Mouse (Mus musculus) cortical plate, adult 2 months (tissue): ENCODE data around the gene Zfp609.

Experiments
- CTCF ChIP-seq: fragments of 200-500 bp; IDR thresholded peaks from 2 replicates; pipeline ENCODE4 v1.5.1; 2011; ENCODE audit warnings: mild to moderate bottlenecking, control low read depth, low read length; ENCODE audit not compliant: insufficient read depth; ENCODE audit errors: extremely low read depth
- POLR2A ChIP-seq: fragments of 200-500 bp; IDR thresholded peaks from 2 replicates; pipeline ENCODE4 v1.6.1; 2011; ENCODE audit warnings: mild to moderate bottlenecking, low read length, control low read depth; ENCODE audit not compliant: insufficient read depth; ENCODE audit errors: extremely low read depth

- TF ChIP-seq CTCF: no peak
- TF ChIP-seq POLR2A: no peak
Observed at GRCm38 (mm10) chr9:65721161-65721566, 106.2 kb downstream of the Zfp609 start.
